Mouse (Mus musculus): ENCODE data around the gene Zic1. TPM values are rescaled to one million over a fixed set of nuclear protein-coding genes. Genes with fewer than 3 reads are reported as not detected.

Zic1 gene
- total RNA-seq, 2 experiments from 2014 or later: not detected

DNA sequence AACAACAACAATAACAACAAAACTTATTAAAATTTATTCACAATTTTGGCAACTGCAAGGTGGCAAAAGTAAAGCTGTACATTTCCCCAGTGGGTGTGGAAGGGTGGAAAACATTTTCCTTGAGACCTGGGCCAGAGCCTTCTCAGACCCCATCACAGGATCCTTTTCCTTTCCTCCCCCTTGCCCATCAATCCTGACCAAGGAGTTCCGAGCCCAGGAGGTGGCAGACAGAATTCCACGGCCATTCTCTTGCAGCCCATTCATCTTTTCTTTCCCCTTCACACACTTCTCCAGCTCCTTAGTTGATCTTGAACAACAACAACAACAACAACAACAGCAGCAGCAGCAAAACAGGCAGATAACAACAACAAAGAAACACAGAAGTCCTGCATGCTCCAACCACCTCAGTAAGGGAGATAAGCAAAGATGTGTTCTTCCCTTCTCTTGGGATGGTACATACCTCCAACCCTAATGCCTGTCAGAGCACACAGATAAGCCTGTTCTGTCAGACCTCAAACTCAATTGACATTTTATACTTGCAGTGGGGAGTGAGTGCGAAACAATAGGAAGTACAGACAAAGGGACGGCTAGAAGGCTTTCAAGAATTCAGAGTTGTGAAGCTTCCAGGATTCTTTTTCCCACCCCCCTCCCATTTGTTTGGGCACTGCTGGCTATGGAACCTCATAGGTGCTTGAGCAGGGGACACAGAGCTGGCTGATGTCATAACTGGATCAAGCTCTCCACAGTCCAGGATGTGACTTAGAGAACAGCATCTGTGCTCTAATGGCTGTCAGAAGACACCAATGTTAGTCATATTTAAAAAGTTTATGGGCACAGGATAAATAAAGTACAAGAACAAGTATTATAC lies 19.3 kb upstream of the Zic1 start:
- ATAC-seq (ENCODE audit: poor library complexity, severe bottlenecking): no peak

DNA sequence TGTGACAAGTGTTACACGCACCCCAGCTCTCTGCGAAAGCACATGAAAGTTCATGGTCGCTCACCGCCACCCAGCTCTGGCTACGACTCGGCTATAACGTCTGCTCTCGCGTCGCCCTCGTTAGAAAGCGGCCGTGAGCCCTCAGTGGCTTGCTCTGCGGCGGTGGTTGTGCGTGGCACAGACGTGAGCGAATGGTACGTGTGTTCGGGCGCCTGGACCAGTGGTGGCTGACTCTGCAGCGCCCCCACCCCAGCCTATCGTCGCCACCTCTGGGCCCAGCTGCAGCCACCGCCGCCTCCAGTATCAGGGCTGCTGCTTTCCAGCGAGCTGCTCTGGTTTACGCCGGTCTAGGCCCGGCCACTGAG lies 18.5 kb upstream of the Zic1 start:
- ATAC-seq (ENCODE audit: poor library complexity, severe bottlenecking): no peak

DNA sequence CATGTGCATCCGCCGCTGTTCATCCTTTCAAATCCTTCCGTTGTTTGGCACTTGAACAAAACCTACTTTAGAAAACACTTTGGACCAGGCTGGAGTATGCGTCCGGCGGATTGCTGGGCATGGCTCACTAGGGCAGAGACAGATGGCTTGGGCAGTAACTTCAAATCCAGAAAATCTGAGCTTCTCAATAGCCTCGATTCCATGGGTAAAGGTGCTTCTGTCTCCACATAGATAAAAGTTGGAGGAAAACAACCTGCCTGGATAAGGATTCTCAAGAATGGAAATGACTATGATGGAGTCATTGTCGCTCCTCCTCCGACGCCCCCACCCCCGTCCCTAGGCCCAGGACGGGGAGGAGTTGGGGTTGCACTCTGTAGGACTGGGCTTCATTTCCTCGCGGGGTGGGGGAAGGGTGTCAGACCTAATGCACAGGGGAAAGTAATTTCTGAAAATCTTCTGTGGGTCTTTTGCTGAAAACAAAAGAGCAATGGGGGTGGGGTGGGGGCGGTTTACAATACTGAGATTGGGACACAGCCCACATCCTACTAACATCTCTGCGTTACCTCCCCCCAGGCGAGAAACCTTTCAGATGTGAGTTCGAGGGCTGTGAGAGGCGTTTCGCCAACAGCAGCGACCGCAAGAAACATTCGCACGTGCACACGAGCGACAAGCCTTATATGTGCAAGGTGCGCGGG lies 18.0 kb upstream of the Zic1 start:
- ATAC-seq (ENCODE audit: poor library complexity, severe bottlenecking): no peak

DNA sequence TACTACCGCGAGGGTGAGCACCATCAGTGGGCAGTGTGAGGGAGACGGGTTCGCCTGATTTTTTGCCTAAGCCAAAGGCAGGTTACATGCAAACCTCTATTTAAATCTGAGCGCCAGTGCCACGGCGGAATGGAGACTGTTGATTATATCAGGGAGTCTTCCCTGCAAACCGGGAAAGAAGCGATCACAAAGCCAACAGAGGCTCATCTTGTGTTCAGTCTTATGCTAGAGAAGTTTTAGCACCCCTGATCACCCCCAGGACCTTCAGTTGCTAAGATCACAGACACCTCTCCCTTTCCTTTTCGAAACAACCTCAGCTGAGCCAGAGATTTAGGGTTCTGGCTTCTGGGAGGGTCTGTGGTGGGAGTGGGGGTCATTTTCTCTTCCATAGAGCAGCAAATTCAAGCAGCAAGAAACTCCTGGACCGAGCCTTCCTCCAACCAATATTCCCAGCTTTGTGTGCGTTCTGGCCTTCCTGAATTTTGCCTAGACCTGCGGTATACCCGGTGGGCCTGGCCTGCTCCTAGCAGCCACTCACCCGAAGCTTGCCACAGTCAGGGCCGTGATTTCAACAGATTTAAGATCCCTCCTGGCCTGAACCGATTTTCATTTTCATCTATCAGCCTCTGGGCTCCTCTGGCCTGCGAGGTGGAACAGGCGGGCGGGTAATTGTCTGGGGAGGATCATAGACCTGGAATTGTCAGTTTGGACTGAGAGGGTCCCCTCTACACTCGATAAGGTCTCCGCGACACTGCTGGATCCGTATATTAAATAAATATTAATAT lies 17.1 kb upstream of the Zic1 start:
- no peak for ATAC-seq (ENCODE audit: poor library complexity, severe bottlenecking)

DNA sequence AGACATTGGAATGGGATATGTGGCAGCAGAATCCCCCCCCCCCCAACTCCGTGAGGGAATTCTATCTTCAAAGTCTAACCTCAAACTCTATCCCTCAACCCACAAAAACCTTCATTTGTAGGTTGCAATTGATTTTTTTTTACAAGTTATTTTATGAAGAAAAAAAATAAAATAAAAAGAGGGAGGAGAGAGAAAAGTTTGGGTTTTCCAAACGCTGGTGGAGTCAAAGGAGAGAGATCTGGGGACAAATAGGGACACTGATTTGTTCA lies 16.4 kb upstream of the Zic1 start:
- no peak for ATAC-seq (ENCODE audit: poor library complexity, severe bottlenecking)

DNA sequence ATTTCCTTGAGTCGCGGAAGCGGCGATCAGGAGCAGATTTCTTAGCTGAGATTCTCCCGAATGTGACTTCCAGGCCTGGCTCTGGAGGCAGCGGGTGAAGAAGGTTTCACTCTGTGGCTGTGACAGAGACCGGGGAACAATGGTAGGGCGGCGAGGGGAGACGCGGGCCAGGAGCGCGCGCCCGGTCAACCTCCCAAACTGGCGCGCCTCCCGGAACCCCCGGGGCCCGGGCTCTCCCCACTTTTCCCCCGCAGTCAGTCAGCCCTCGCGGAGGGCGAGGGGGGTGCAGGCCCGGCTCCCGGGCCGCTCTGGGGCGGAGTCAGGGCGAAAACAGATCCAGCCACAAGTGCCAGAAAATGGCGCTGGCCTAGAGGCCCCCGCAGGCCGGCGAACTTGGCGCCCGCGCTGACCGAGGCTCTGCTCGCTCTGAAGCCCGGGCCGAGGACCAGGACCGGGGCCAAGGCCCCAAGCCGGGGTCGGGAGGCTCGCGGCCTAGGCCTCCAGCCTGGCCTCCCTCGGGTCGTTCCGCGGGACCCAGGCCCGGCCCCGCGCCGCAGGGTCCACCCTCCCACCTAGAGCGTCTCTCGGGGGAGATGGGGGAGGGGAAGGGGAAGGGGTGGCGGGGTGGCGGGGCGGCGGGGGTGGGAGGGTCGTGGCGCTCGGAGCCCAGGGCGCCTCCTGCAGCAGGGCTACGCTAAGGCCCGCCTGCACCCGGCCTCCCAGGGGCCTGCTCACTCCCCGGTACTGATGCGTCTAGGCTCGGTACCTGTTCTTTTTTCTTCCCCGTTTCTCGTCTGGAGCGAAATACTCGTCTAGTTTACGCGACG lies 15.9 kb upstream of the Zic1 start:
- ATAC-seq (ENCODE audit: poor library complexity, severe bottlenecking): no peak

DNA sequence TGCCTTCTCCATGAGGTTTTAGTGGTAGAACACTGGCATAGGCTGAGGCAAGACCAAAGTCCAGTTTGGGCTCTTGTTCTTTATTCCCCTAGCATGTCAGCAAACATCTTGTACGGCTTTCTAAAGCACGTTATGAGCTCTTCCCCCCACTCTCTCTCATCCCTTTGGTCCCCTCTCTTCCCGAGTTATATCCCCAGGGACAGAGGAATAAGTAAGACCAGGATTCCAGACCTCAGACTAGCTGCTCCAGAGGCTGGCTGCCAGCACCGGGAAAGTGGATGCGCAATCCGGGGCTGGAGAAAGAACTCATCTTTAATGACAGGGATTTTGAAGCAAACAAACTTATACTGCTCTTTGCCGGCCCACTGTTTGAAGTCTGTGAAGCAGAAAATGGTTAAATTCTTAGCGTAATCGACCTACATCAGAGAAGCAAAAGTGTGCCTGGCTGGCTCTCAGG lies 14.9 kb upstream of the Zic1 start:
- no peak for ATAC-seq (ENCODE audit: poor library complexity, severe bottlenecking)

DNA sequence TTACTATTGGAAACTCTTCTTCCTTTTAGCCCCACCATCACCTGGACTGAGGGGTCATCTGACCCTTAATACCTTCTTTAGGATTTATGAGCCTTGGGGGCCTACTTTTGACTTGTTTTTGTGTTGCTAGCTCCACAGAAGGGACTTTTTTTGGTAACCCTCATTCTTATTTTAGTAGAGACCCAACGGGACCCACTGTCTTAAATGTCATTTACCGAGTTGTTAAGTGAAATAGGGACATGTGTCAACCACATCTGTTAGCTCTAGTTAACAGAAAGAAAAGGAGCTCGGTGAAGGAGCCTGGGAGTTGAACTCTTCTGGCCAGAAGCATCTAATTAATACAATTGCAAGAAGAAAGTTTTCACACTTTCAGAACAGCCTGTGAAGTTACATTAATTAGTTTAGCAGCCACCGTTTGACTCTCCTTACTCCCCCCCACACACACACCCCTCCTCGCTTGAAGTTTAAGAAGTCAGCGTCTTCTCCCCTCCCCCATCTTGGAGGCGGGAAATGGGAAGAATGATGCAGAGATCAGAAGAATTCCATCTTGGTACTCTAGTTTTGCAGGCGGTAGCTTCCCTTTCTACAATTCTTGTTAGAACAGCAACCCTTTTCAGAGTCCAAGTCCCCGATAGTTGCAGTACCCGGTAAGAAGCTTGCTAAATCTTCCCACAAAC lies 14.3 kb upstream of the Zic1 start:
- no peak for ATAC-seq (ENCODE audit: poor library complexity, severe bottlenecking)

DNA sequence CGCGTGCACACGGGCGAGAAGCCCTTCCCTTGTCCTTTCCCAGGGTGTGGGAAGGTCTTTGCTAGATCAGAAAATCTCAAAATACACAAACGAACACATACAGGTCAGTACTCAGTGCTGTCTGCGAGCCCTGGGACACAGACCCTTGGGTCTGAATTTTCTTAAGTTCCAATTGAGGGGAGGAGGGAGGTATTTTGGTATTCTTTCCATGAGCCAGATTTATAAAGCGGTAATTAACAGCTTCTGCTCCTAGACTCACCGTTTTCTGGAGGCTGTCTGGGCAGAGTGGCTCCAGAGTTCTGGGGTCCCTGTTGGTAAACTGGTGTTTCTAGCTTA lies 13.7 kb upstream of the Zic1 start:
- ATAC-seq (ENCODE audit: poor library complexity, severe bottlenecking): no peak

DNA sequence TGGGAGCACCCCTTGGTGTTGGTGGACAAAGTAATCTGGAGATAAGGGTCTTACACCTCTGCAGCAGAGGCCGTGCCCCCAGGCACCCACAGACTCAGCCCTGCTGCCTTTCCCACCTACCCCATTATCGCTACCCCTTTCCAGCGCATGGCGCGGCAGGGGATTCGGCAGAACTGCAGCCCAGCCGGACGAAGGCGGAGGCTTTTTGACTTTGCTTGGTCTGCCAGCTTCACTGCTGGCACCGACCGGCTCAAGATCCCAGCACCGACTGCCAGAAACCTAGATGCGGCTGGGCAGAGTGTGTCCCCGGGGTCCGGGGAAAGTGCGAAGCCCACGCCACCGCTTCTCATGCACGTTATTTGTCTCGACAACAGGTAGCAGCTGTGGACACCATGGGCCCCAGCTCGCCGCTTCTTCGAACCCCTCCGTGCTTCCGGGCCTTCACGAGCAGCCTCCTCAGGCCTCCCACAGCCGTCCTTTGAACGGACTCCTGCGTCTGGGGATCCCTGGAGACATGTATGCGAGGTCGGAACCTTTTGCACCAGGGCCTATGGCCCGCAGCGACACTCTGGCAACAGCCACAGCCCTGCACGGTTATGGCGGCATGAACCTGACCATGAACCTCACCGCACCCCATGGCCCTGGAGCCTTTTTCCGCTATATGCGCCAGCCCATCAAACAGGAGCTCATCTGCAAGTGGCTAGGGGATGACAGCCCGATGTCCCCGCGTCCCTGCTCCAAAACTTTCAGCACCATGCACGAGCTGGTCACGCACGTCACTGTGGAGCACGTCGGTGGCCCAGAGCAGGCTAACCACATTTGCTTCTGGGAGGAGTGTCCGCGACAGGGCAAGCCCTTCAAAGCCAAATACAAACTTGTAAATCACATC lies 13.0 kb upstream of the Zic1 start:
- ATAC-seq (ENCODE audit: poor library complexity, severe bottlenecking): no peak

DNA sequence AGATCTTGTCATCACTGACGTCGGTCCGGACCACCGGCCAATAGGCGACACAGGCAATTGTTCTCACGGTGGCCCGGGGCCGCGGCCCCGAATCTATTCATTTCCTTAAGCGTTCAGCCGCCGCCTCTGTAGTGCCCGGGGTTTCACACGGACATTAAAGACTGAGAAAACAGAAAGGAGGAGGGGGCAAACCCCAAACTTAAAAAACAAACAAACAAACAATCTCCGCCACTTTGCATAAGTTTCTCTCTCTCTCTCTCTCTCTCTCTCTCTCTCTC lies 12.2 kb upstream of the Zic1 start:
- ATAC-seq (ENCODE audit: poor library complexity, severe bottlenecking): no peak

DNA sequence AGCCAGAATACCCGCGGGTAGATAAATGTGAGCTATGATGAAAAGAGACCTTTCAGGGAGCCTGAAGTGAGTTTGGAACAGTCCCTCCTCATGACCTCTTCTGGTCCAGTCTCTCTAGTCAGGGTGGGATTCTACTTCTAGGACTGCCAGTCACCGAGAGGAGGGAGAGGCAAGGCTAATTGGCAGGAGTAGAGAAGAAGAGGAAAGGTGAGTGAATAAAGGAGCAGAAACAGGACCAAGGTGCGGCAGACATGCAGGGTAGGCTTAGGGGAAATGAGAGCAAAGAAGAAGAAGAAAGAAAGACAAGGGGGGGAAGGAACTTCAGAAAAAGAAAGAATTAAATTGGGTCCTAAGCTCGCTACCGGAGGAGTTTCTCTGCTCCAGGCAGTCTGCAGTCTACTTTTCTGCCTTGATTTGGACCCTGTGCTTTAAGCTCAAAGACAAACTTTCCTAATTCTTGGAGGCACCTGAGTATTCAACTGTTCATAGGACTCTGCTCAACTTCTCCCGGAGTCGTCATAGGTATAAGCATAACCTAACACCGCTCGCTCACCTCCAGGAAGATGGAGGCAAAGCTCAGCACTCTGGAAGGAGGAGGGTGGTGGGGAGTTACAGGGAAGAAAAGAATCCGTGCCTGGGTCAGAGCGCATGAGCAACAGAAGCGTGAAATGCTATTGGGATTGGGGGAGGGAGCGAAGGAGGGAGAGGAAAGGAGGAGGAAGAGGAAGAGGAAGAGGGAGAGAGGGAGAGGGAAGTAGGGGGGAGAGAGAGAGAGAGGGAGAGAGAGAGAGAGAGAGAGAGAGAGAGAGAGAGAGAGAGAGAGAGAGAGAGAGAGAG lies 11.6 kb upstream of the Zic1 start:
- no peak for ATAC-seq (ENCODE audit: poor library complexity, severe bottlenecking)

DNA sequence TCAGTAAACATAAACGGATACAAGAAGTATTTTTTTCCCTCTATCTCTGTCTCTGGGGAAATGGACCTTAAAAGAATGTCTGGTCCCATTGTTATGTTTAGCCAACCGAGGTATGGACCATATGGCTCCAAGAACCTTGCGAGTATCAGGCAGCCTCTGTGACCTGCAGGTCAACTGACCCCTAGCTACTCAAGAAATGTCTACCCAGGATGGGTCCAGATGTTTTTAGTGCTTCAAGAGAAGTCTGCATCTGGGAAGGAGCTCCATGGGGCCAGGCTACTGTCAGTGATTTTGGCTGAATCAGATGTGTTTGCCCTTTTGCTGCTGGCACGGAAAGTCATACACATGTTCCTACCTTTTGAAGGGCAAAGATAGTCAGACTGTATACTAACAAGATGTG lies 9.1 kb upstream of the Zic1 start:
- no peak for ATAC-seq (ENCODE audit: poor library complexity, severe bottlenecking)

DNA sequence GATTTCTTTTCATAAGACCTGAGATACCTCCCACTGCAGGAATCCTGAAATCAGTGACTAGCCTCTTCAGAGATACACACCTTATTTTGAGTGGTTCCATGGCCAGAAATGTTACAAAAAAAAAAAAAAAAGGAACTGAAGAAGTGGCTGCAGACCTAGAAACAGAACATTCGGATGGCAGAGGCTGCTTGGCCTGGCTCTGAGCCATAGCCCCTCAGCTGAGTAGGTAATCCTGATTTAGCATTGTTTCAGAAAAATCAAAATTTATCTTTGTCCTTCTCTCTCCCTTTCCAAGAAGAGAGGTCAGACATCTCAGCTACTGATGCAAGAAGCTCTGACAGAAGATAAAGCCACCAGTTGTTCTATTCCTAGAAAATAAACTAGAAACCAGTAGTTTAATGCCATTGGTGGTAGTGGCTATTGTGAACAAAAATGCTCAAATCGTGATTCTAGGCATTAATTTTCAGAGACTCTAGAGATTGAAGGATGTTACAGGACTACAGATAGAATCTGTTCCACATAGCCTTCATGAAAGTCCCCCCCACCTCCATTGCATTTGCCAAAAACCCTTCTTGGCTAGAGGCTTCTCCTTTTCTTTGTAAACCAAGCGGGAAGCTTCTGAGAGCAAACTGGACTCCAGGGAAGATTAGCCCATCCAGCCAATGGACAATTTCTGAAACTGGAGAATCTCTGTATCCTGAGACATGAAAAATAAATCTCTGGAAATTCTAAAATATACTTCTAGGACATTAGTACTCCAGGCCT lies 8.4 kb upstream of the Zic1 start:
- no peak for ATAC-seq (ENCODE audit: poor library complexity, severe bottlenecking)

DNA sequence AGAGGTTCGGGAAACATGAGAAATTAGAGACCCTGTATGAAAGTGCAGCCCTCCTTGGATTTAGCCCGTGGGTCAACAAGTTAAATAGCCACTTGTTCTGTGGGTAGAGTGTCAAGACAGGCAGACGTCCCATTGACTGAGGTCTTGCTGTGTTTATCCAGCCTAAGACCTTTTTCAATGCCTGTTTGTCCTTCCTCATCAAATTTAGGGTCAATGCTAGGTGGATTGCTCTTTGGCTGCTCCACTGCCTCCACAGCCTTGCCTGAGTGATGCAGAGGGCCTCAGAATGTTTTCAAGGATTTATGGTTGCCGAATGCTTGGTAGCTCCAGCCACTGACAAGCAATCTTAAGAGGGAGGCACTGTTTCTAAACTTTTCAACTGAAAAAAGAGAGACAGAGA lies 6.0 kb upstream of the Zic1 start:
- no peak for ATAC-seq (ENCODE audit: poor library complexity, severe bottlenecking)

DNA sequence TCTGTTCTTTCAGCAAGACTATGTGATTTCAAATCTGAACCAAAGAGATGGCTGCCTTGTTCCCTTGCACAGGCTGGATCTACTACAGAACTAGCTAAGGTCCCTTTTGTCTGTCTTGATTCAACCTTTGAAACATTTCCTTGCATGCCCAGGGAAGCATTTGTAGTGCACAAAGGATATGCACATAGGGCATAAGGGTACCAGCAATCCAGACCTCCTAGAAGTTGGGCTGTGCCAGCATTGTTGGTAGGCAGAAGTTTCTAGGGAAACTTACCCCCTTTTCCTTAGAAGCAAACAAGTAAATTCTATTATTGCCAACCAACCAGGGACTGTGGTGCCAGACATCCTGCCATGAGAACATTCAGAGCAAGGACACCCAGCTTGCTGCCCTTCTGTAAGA lies 5.4 kb upstream of the Zic1 start:
- ATAC-seq (ENCODE audit: poor library complexity, severe bottlenecking): no peak

DNA sequence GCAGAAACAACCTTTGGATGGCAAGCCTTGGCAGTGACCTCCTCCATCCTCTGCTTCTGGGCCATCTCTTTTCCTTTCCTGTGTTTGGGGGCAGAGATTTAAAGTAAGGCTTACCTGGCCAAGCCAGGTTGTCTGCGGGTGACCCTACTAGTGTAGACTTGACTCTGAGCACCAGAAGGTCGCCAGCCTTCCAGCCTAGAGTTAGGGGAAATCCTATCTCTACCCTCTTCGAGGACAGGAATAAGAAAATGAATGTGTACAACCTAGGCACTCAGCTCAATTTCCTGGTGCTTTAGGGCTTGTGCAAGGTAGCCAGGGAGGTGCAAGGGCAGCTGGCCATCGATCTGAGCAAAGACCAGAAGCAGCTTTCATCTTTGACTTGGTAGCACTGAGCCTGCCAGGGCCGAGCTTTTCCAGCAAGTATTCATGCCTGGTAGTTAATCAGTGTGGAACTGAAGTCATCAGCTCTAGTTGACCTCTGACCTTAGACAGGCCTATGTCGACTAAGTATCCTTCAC lies 4.6 kb upstream of the Zic1 start:
- ATAC-seq (ENCODE audit: poor library complexity, severe bottlenecking): no peak
